23 mouse cellular contexts compared by ENCODE assay signal in genomic region chr14:98085141-98085540, GRCm38 (mm10).
A peak's percentile ranks its signal among the peaks of the same experiment; 100 is the strongest.
DNase-seq lines count a peak whose midpoint lies in the region; ATAC-seq and TF ChIP-seq lines count a peak whose summit lies in the region.
"Had no signal": no experiment of that assay in that cellular context is flagged by ENCODE, and none has a peak within 500 bp of the region (broad histone marks: within the 10 kb centered on the region; RNA-seq: fewer than 3 reads in every experiment).

No protein-coding gene starts in this region.

- H3K27ac ChIP-seq in kidney, embryonic 14.5 days (ENCODE audit: low read depth, low read length) = no peak overlapping the region
- no peak overlapping the region for H3K27ac ChIP-seq in intestine, embryonic 15.5 days
- H3K27ac ChIP-seq in intestine, postnatal 0 days (ENCODE audit: low read depth, low read length) = no peak overlapping the region
- H3K27ac ChIP-seq in midbrain, embryonic 13.5 days = no peak overlapping the region
- H3K27ac ChIP-seq: embryonic facial prominence, embryonic 10.5 days; embryonic facial prominence, embryonic 12.5 days; forebrain, embryonic 13.5 days; forebrain, embryonic 15.5 days had no signal

- no peak overlapping the region for H3K9ac ChIP-seq in kidney, embryonic 14.5 days (ENCODE audit: low read depth, low read length)
- no peak overlapping the region for H3K9ac ChIP-seq in intestine, embryonic 15.5 days
- no peak overlapping the region for H3K9ac ChIP-seq in intestine, postnatal 0 days (ENCODE audit: low read depth, low read length)
- H3K9ac ChIP-seq in midbrain, embryonic 13.5 days (replicated peaks) = no peak overlapping the region
- H3K9ac ChIP-seq: embryonic facial prominence, embryonic 12.5 days; forebrain, embryonic 13.5 days; forebrain, embryonic 15.5 days; forebrain, postnatal 0 days had no signal

- WGBS in kidney, embryonic 14.5 days = 69% methylated on average over 5 of the region's 5 CpGs
- 71% methylated on average over 5 of the region's 5 CpGs for WGBS in intestine, embryonic 15.5 days
- 39% methylated on average over 5 of the region's 5 CpGs for WGBS in intestine, postnatal 0 days
- 77% methylated on average over 5 of the region's 5 CpGs for WGBS in midbrain, embryonic 13.5 days

- no peak for DNase-seq in kidney, postnatal 4 days
- no peak for DNase-seq in gastrocnemius, postnatal 10 days
- DNase-seq: adrenal gland, postnatal 10 days; adrenal gland, postnatal 25 days; B cell, adult 2 months; cerebellum, adult 11 months; cerebellum, adult 2 months; cerebellum, adult 9-10 months; cerebellum, postnatal 25 days; forebrain, postnatal 0 days had no signal

- ATAC-seq in kidney, embryonic 14.5 days (ENCODE audit: low FRiP score, low TSS enrichment) = peak; percentile 20; the same call in 1 of the 2 replicates
- peak; percentile 68 for ATAC-seq in intestine, embryonic 15.5 days
- ATAC-seq in intestine, postnatal 0 days = peak; percentile 49; the same call in 1 of the 2 replicates
- no peak for ATAC-seq in midbrain, embryonic 13.5 days
- ATAC-seq: activated CD4-positive, CD25-positive, alpha-beta regulatory T cell, adult 4 months; CD4-positive, CD25-positive, alpha-beta regulatory T cell, adult 4 months; forebrain, embryonic 13.5 days; forebrain, embryonic 15.5 days; forebrain, postnatal 0 days; Patski had no signal

- no peak overlapping the region for H3K4me2 ChIP-seq in kidney, embryonic 14.5 days (replicated peaks; ENCODE audit: low read depth, low read length)
- H3K4me2 ChIP-seq in intestine, embryonic 15.5 days (replicated peaks) = no peak overlapping the region
- no peak overlapping the region for H3K4me2 ChIP-seq in intestine, postnatal 0 days (replicated peaks; ENCODE audit: low read depth)
- H3K4me2 ChIP-seq in midbrain, embryonic 13.5 days (replicated peaks) = no peak overlapping the region
- H3K4me2 ChIP-seq: embryonic facial prominence, embryonic 12.5 days; forebrain, embryonic 13.5 days; forebrain, embryonic 15.5 days had no signal

- 0 out of 2 replicates have a peak, but pooled peaks cover 7% of the 10 kb centered on the region for H3K4me1 ChIP-seq in kidney, embryonic 14.5 days (ENCODE audit: control insufficient read depth, insufficient read depth, low read length)
- no peaks in the 10 kb centered on the region for H3K4me1 ChIP-seq in intestine, embryonic 15.5 days (replicated peaks)
- no peaks in the 10 kb centered on the region for H3K4me1 ChIP-seq in intestine, postnatal 0 days (replicated peaks; ENCODE audit: control insufficient read depth, insufficient read depth, low read length)
- peaks cover 9% of the 10 kb centered on the region for H3K4me1 ChIP-seq in midbrain, embryonic 13.5 days (replicated peaks)
- H3K4me1 ChIP-seq: forebrain, embryonic 15.5 days had no signal

- H3K36me3 ChIP-seq in kidney, embryonic 14.5 days (ENCODE audit: control insufficient read depth, insufficient read depth, low read length) = no peaks in the 10 kb centered on the region
- H3K36me3 ChIP-seq in intestine, embryonic 15.5 days = no peaks in the 10 kb centered on the region
- H3K36me3 ChIP-seq in intestine, postnatal 0 days (ENCODE audit: control insufficient read depth, insufficient read depth) = no peaks in the 10 kb centered on the region
- H3K36me3 ChIP-seq in midbrain, embryonic 13.5 days = no peaks in the 10 kb centered on the region
- H3K36me3 ChIP-seq: embryonic facial prominence, embryonic 10.5 days; embryonic facial prominence, embryonic 12.5 days; forebrain, embryonic 15.5 days; G1E had no signal

- H3K9me3 ChIP-seq in kidney, embryonic 14.5 days (ENCODE audit: control insufficient read depth, low read length) = no peaks in the 10 kb centered on the region
- H3K9me3 ChIP-seq in intestine, embryonic 15.5 days = no peaks in the 10 kb centered on the region
- H3K9me3 ChIP-seq in intestine, postnatal 0 days (ENCODE audit: control insufficient read depth) = no peaks in the 10 kb centered on the region
- H3K9me3 ChIP-seq in midbrain, embryonic 13.5 days = no peaks in the 10 kb centered on the region
- H3K9me3 ChIP-seq: embryonic facial prominence, embryonic 10.5 days; embryonic facial prominence, embryonic 12.5 days; forebrain, embryonic 13.5 days; forebrain, embryonic 15.5 days had no signal

- H3K27me3 ChIP-seq in kidney, embryonic 14.5 days (ENCODE audit: control insufficient read depth, insufficient read depth, low read length) = no peaks in the 10 kb centered on the region
- no peaks in the 10 kb centered on the region for H3K27me3 ChIP-seq in intestine, embryonic 15.5 days (replicated peaks)
- no peaks in the 10 kb centered on the region for H3K27me3 ChIP-seq in intestine, postnatal 0 days (replicated peaks; ENCODE audit: control insufficient read depth, insufficient read depth, low read length)
- no peaks in the 10 kb centered on the region for H3K27me3 ChIP-seq in midbrain, embryonic 13.5 days
- H3K27me3 ChIP-seq: CH12.LX; embryonic facial prominence, embryonic 12.5 days; forebrain, embryonic 15.5 days had no signal

- no peak for TF ChIP-seq CTCF in intestine, postnatal 0 days (IDR thresholded peaks at IDR 0.05; ENCODE audit: low read depth)

- H3K4me3 ChIP-seq in kidney, embryonic 14.5 days (ENCODE audit: low read length) = no peak overlapping the region
- no peak overlapping the region for H3K4me3 ChIP-seq in intestine, embryonic 15.5 days (replicated peaks)
- no peak overlapping the region for H3K4me3 ChIP-seq in intestine, postnatal 0 days (ENCODE audit: low read depth, low read length)
- no peak overlapping the region for H3K4me3 ChIP-seq in midbrain, embryonic 13.5 days (replicated peaks)
- H3K4me3 ChIP-seq: embryonic facial prominence, embryonic 10.5 days; embryonic facial prominence, embryonic 12.5 days; forebrain, embryonic 13.5 days; forebrain, embryonic 15.5 days had no signal
